Mouse (Mus musculus): ENCODE measurements at regions not wholly inside any gene's neighbourhood (a gene's known extent, or its start where the extent isn't known, plus 50 kb on each side); places are given as distances from the start of the nearest gene placed in this dataset.

GRCm38 (mm10) chr6:138872495-138873415 lies 214.4 kb upstream of the Igbp1b start:
- TF ChIP-seq CTCF (IDR thresholded peaks at IDR 0.05; ENCODE audit: low read depth) = no peak
- no peak for TF ChIP-seq EP300 (IDR thresholded peaks at IDR 0.05; ENCODE audit: low read depth)
